Mouse (Mus musculus) cerebellum, adult 2 months (tissue): ENCODE results near the gene Tmem164.

Experiments used
- CTCF ChIP-seq: fragments of 200-500 bp; IDR thresholded peaks from 2 replicates; pipeline ENCODE4 v1.5.1; 2011; ENCODE audit warnings: low read depth, mild to moderate bottlenecking, control low read depth, low read length, moderate library complexity, borderline replicate concordance; ENCODE audit not compliant: insufficient read depth
- POLR2A ChIP-seq: fragments of 200-500 bp; IDR thresholded peaks from 2 replicates; pipeline ENCODE4 v1.6.1; 2011; ENCODE audit warnings: low read length, control low read depth, borderline replicate concordance; ENCODE audit not compliant: insufficient read depth

GRCm38 (mm10) chrX:142698212-142698611 is 17.0 kb downstream of the Tmem164 start:
- TF ChIP-seq CTCF (no peak), POLR2A (no peak)
